Mouse (Mus musculus) brain, embryonic 14.5 days (tissue): ENCODE results near the gene Scfd2.

Experiments
- CTCF ChIP-seq: fragments of 200-500 bp; IDR thresholded peaks from 2 replicates; pipeline ENCODE4 v1.5.1; 2012; ENCODE audit warnings: inconsistent platforms, mild to moderate bottlenecking, moderate library complexity, borderline replicate concordance; ENCODE audit not compliant: insufficient read depth, insufficient read length; ENCODE audit errors: extremely low read depth
- POLR2A ChIP-seq: fragments of 200-500 bp; IDR thresholded peaks from 2 replicates; pipeline ENCODE4 v1.6.1; 2012; ENCODE audit warnings: mild to moderate bottlenecking, inconsistent platforms, borderline replicate concordance; ENCODE audit not compliant: poor library complexity, insufficient read depth, insufficient read length, severe bottlenecking; ENCODE audit errors: extremely low read depth

- TF ChIP-seq POLR2A = no peak
- TF ChIP-seq CTCF = no peak
Observed at GRCm38 (mm10) chr5:74168085-74168484, 363.5 kb downstream of the Scfd2 start.
